Mouse (Mus musculus): ENCODE measurements around the gene Rp2. TPM values are rescaled to one million over a fixed set of nuclear protein-coding genes. Genes with fewer than 3 reads are reported as not detected.
A peak's percentile ranks its signal among the peaks of the same experiment; 100 is the strongest.

Gene Rp2
- total RNA-seq, 2 experiments from 2014 or later: 18.0 to 19.0 TPM

- peak; percentile 46 to 67 for DNase-seq (ENCODE audit: low spot score in 2 of 2)
Observed at GRCm38 (mm10) chrX:20425140-20425838, 61.0 kb downstream of the Rp2 start, which contains the start of gene Jade3. Gene Jade3, plus strand, starts transcription at chrX:20425688.

GRCm38 (mm10) chrX:20425839-20426449 is 61.7 kb downstream of the Rp2 start:
- peak; percentile 18 to 32 for DNase-seq (ENCODE audit: low spot score in 2 of 2)

Other genes with a start within 250 kb of the Rp2 start
- gene Slc9a7, start 72.7 kb upstream of the Rp2 start, total RNA-seq (2021): 10 to 100 TPM; 67.2 to 76.8 TPM
- 1 to 10 TPM; 7.6 to 8.1 TPM for gene Jade3, start 61.2 kb downstream of the Rp2 start, total RNA-seq (2021)
- gene Rgn, start 185.3 kb downstream of the Rp2 start, total RNA-seq (2021): under 1 TPM in 1 of 2 experiments, not detected in 1; 0.40 TPM

All from layer of hippocampus, postnatal 10 days (tissue).